Mouse (Mus musculus): Measurements from ENCODE around the gene Kif16b.

DNA sequence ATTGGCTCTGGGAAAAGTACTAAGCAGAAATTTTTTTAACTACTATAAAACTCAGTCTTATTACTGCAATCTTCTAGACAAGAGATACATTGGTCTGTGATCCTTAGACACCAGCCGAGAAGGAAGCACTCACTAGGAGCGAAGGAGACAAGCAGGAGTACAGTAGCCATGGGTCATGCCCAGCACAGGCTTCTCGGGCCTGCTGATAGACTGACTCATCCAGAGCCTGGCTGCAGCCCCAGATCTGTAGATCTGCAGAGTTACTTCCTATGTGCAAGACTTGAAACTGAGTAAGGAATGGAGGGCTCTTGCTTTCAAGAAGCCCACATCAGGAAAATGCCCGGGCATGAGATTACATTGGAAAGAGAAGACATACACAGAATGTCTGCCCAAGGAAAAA, 169.0 kb downstream of the Kif16b start:
- TF ChIP-seq POLR2A (IDR thresholded peaks at IDR 0.05; ENCODE audit: insufficient read depth, low read depth, low read length), result no peak
- TF ChIP-seq CTCF (IDR thresholded peaks at IDR 0.05; ENCODE audit: insufficient read depth, low read depth, low read length), result no peak

Data from olfactory bulb, adult 2 months (tissue).